Mouse (Mus musculus) limb, embryonic 15.5 days (tissue): ENCODE measurements at regions not wholly inside any gene's neighbourhood (a gene's known extent, or its start where the extent isn't known, plus 50 kb on each side); places are given as distances from the start of the nearest gene placed in this dataset.
A peak's percentile ranks its signal among the peaks of the same experiment; 100 is the strongest.

Source experiments
- ATAC-seq: fragments of 200-750 bp; cut with Nextera tagmentation; 2 replicates; pipeline ENCODE4 v1.8.0; 2017; ENCODE audit warnings: low read depth, moderate TSS enrichment; ENCODE audit not compliant: insufficient number of reproducible peaks, low FRiP score, low TSS enrichment
- H3K27ac ChIP-seq: fragments of 300-500 bp; sonication (generic); 2 replicates; pipeline ENCODE4 v1.5.1; 2015; ENCODE audit warnings: moderate library complexity, mild to moderate bottlenecking, inconsistent platforms
- H3K27me3 ChIP-seq: fragments of 300-500 bp; sonication (generic); 2 replicates; pipeline ENCODE4 v1.6.1; 2015; ENCODE audit warnings: inconsistent platforms
- H3K36me3 ChIP-seq: fragments of 300-500 bp; sonication (generic); 2 replicates; pipeline ENCODE4 v1.6.1; 2015; ENCODE audit warnings: inconsistent platforms
- H3K4me1 ChIP-seq: fragments of 300-500 bp; sonication (generic); 2 replicates; pipeline ENCODE4 v1.6.1; 2015; ENCODE audit warnings: inconsistent platforms
- H3K4me2 ChIP-seq: fragments of 300-500 bp; sonication (generic); 2 replicates; pipeline ENCODE4 v1.6.1; 2015; ENCODE audit warnings: mild to moderate bottlenecking, inconsistent platforms
- H3K4me3 ChIP-seq: fragments of 300-500 bp; sonication (generic); 2 replicates; pipeline ENCODE4 v1.5.1; 2015; ENCODE audit warnings: mild to moderate bottlenecking, inconsistent platforms
- H3K9ac ChIP-seq: fragments of 300-500 bp; sonication (generic); 2 replicates; pipeline ENCODE4 v1.6.1; 2015; ENCODE audit warnings: inconsistent platforms
- H3K9me3 ChIP-seq: fragments of 300-500 bp; sonication (generic); 2 replicates; pipeline ENCODE4 v1.6.1; 2016; ENCODE audit warnings: inconsistent platforms
- WGBS: fragments of 180-500 bp; shearing (Covaris S2); methylation state at CpG from one replicate; pipeline ENCODE4 v1.1.7; 2015; 5-methylcytosine and 5-hydroxymethylcytosine counted together

DNA sequence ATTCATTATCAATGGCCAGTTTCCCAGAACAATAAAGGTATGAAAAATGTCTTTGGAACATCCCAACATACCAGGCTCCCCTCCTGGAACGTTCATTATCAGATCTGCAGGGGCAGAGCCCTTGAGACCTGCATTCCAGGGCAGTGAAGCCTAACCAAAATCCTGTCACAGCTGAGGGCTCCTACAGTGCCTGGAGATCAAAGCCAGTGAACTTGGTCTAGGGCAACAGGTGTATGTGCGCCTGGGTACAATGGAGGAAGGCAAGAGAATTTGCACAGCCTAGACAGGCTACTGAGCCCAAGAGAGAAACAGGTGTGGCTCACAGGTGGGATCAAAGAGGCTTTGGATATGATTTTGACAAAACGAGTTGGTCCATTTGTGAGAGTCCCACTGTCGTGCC is 335.6 kb downstream of the Efnb2 start:
- Histone ChIP-seq H3K4me1 (peaks cover 23% of the 10 kb centered on the region), H3K9ac (no peak overlapping the region), H3K9me3 (no peaks in the 10 kb centered on the region), H3K27ac (no peak overlapping the region), H3K27me3 (no peaks in the 10 kb centered on the region), H3K36me3 (no peaks in the 10 kb centered on the region), H3K4me3 (no peak overlapping the region), H3K4me2 (no peak overlapping the region)
- no peak for ATAC-seq
- 32% methylated on average over 4 of the region's 4 CpGs for WGBS

DNA sequence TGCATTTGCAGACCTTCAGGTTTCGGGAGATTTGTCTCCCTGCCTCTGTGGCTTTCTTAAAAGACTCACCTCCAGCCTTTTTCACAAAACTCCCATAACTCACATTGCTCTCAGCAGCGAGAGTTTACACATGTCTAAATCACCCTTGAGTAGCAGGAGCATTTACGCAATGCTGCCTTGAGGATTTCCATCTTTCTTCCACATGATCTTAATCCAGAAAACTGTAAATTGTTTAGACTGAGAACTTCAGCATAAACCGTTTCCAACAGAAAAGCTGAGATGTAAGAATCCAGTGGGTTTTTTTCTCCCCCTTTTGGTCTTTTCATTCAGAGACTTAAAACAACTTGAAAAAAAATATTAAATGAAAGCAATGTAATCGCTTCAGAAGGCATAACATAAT is 336.5 kb downstream of the Efnb2 start:
- no peaks in the 10 kb centered on the region for H3K36me3 ChIP-seq
- H3K4me3 ChIP-seq = no peak overlapping the region
- no peak for ATAC-seq
- H3K4me2 ChIP-seq = no peak overlapping the region
- H3K27ac ChIP-seq = peak overlapping the region; percentile 54; the same call in 1 of the 2 replicates
- WGBS = 40% methylated on average over 5 of the region's 5 CpGs
- no peaks in the 10 kb centered on the region for H3K9me3 ChIP-seq
- no peaks in the 10 kb centered on the region for H3K27me3 ChIP-seq
- peaks cover 23% of the 10 kb centered on the region for H3K4me1 ChIP-seq
- H3K9ac ChIP-seq = no peak overlapping the region

DNA sequence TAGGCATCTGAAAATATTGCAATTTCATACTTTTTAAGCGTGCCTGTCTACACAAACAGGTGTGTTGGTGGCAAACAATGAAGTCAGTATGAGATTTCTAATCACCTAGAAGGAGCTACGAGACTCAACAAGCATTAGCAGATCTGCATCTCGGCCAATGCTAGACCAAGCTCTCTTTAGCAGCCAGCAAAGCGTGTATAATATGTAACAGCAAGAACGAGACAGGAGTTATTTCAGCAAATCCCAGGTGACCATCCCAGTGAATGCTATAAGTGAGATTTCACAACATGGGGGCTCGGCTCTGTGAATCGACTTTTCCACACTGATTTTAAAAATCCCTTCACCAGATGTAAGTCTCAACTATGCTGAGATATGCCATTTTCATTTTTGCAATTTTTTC is 352.8 kb downstream of the Efnb2 start:
- Histone ChIP-seq H3K4me2 (no peak overlapping the region), H3K27ac (peak overlapping the region; percentile 34; the same call in 1 of the 2 replicates), H3K36me3 (no peaks in the 10 kb centered on the region), H3K9ac (no peak overlapping the region), H3K9me3 (no peaks in the 10 kb centered on the region), H3K4me1 (peaks cover 16% of the 10 kb centered on the region), H3K27me3 (no peaks in the 10 kb centered on the region), H3K4me3 (no peak overlapping the region)
- 20% methylated on average over 7 of the region's 7 CpGs for WGBS
- 0 out of 2 replicates have a peak, but pooled peaks have one; percentile 44 for ATAC-seq

DNA sequence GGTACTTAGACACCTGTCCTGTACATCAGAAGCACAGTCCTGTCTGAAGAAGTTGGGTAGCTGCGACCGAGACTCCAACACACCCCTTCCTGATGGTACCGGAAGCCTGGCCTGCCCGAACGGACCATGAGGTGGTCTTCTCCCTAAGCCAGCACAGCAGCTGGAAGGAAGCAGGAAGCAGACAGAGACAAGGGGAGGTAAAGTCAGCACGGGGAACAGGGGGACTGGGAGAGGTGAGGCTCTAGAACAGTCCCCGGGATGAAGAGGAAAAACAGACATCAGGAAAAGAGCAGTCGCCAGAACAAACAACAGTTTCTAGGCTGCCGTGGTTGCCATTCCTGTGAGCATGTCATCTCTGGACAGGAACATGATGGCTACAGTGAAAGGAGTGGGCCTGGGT is 353.6 kb downstream of the Efnb2 start:
- Histone ChIP-seq H3K4me3 (no peak overlapping the region), H3K27me3 (no peaks in the 10 kb centered on the region), H3K36me3 (no peaks in the 10 kb centered on the region), H3K9ac (no peak overlapping the region), H3K4me1 (peaks cover 16% of the 10 kb centered on the region), H3K4me2 (no peak overlapping the region), H3K27ac (0 out of 2 replicates have a peak overlapping the region, but pooled peaks have one; percentile 34), H3K9me3 (no peaks in the 10 kb centered on the region)
- 70% methylated on average over 9 of the region's 9 CpGs for WGBS
- ATAC-seq = no peak

DNA sequence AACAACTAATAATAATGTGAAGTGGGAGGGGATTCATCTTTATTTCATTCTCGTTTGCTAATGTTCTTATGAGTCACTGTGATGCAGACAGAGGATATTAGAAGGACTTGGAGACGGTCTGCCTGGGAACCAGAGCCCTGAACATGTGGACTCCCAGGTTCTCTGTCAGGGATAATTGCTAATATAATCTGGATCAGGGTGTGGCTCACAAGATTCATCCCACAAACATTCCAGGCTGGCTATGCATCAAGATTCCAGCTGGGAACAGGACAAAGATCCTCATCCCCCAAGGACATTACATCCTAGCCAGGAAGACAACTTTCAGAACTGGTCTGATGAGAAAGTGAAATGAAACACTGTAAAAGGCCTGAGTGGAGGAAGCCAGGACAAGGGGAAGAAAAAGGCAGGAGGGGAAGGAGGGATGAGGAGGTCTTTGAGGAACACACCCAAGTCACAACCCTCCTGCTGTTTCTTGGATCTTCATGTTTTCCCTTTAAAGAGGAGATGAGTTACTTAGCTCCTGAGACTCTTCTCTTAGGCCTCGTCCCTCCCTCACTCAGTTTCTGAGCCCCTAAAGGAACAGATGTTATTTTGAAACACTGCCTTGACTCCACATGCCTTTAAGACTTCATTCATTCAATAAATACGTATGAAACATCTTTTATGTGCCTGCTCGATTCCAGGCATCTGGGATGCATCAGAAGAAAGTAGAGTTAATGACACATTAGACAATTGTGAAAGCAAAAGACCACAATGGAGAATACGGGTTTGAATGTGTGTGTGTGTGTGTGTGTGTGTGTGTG is 360.9 kb downstream of the Efnb2 start:
- ATAC-seq = peak; percentile 69
- Histone ChIP-seq H3K36me3 (no peaks in the 10 kb centered on the region), H3K4me1 (peaks cover 4% of the 10 kb centered on the region; the same call in 1 of the 2 replicates), H3K4me3 (no peak overlapping the region), H3K9me3 (no peaks in the 10 kb centered on the region), H3K27ac (no peak overlapping the region), H3K4me2 (no peak overlapping the region), H3K27me3 (no peaks in the 10 kb centered on the region), H3K9ac (no peak overlapping the region)
- 39% methylated on average over 6 of the region's 6 CpGs for WGBS

DNA sequence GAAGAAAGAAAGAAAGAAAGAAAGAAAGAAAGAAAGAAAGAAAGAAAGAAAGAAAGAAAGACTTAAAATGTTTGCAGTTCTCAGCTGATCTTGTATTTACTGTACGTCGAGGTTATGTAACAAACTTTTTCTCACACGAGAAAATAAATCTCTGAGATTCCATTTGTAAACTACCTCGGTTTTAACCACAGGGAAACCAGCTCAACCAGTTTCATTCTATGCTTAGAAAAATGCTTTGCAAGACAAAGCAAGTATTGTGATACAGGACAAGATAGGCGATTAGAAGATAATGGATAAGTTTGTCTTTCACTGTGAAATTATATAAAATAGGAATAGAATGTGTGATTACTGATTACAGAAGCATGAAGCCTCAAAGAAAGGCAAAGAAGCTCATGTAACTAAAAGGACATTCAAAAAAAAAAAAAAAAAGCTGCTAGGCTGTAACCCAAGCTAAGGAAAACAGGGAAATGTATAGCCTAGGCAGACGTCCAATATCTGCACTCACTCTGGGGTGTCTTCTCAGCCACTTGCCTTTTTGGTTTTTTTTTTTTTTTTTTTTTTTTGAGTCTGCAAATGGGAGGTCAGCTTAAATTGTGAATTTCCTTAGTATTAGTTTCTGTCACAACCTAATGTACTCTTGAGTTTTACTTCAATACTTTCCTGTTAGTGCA is 368.3 kb downstream of the Efnb2 start:
- WGBS = 56% methylated on average over 6 of the region's 6 CpGs
- no peak overlapping the region for H3K27ac ChIP-seq
- H3K9ac ChIP-seq = no peak overlapping the region
- no peak overlapping the region for H3K4me2 ChIP-seq
- H3K9me3 ChIP-seq = no peaks in the 10 kb centered on the region
- H3K36me3 ChIP-seq = no peaks in the 10 kb centered on the region
- no peak for ATAC-seq
- no peaks in the 10 kb centered on the region for H3K27me3 ChIP-seq
- no peaks in the 10 kb centered on the region for H3K4me1 ChIP-seq
- H3K4me3 ChIP-seq = no peak overlapping the region

DNA sequence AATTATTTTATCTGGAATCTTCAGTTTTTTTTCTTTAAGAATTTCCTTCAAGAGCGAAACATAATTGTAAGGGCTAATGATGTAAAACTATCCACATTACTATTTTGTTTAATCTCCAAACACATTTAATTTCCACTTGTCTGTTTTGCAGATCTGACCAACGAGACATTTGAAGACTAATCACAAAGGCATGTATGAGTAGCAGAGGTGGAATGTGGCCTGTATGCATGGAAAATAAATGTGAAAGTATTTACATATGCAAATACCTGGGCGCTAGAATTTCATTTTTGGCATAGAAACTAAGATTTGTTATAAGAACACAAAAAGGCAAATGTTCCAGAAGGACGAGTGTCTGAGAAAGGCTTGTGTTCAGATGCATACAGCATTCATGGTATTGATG is 375.2 kb downstream of the Efnb2 start:
- H3K27ac ChIP-seq = no peak overlapping the region
- no peak for ATAC-seq
- H3K4me2 ChIP-seq = no peak overlapping the region
- no peaks in the 10 kb centered on the region for H3K9me3 ChIP-seq
- no peak overlapping the region for H3K4me3 ChIP-seq
- no peaks in the 10 kb centered on the region for H3K27me3 ChIP-seq
- H3K9ac ChIP-seq = no peak overlapping the region
- no peaks in the 10 kb centered on the region for H3K4me1 ChIP-seq
- H3K36me3 ChIP-seq = no peaks in the 10 kb centered on the region
- WGBS = 67% methylated on average over 4 of the region's 4 CpGs

DNA sequence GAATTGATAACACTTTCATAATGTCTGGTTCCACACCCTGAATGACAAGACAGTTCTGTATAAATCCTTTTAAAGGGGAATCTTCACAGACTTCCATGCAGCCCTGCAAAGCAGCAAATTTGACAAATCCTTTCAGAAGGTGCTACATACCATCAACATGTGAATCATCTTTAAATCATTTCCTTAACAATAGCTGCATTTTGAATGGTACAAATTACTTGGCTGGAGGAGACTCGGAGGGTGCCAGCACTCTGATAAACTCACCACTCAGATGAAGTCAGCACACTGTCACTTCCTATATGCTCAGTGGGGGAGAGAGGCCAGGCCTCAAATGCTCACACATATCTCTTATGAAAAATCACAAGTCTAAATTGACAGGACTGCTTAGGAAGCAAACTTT is 386.1 kb downstream of the Efnb2 start:
- H3K9ac ChIP-seq = no peak overlapping the region
- H3K27me3 ChIP-seq = no peaks in the 10 kb centered on the region
- H3K4me1 ChIP-seq = no peaks in the 10 kb centered on the region
- 63% methylated on average over 1 of the region's 1 CpGs for WGBS
- no peak for ATAC-seq
- H3K27ac ChIP-seq = no peak overlapping the region
- H3K9me3 ChIP-seq = no peaks in the 10 kb centered on the region; the same call in 1 of the 2 replicates
- no peaks in the 10 kb centered on the region for H3K36me3 ChIP-seq
- no peak overlapping the region for H3K4me2 ChIP-seq
- H3K4me3 ChIP-seq = no peak overlapping the region

DNA sequence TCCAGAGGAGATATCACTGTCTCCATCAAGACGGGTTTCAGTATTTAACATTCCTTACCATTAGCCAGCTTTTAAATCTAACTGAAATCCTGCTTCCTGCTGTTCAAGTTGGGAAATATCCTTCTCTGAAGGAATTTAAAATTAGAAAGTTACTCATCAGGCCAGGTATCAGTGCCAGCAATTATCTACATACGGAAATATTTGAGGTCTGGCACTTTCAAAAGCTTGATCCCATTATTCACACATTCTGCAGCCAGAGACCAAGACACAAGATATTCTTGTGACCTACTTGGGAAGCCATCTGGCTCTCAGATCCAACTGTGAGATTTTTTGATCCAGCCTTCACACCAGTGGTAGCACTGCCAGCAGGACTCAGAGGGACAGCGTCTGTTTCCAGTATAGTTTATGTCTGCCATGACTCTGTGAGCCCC is 386.8 kb downstream of the Efnb2 start:
- Histone ChIP-seq H3K4me3 (no peak overlapping the region), H3K9me3 (no peaks in the 10 kb centered on the region; the same call in 1 of the 2 replicates), H3K27me3 (no peaks in the 10 kb centered on the region), H3K4me2 (no peak overlapping the region), H3K4me1 (no peaks in the 10 kb centered on the region), H3K9ac (no peak overlapping the region), H3K36me3 (no peaks in the 10 kb centered on the region), H3K27ac (no peak overlapping the region)
- no peak for ATAC-seq
- WGBS = 37% methylated on average over 3 of the region's 3 CpGs

DNA sequence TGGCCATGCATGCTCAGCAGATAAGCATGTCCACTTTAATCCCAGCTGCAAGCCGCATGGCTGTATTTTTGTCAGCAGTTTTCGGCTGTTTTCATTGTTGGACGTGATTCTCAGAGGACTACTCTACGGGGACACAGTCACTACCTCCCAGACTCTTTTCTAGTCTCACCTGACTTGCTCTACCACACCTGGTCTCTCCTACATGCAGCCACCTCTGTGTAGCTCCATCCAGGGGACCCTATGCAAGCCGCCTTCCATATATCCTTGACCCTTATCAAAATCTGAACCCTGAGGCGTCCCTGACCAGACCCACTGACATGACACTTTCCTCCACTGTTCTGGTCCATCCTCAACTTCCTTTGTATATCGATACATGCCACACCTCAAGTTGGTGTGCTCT is 402.2 kb downstream of the Efnb2 start:
- Histone ChIP-seq H3K27ac (no peak overlapping the region), H3K4me3 (no peak overlapping the region), H3K4me1 (peaks cover 4% of the 10 kb centered on the region), H3K4me2 (no peak overlapping the region), H3K9ac (no peak overlapping the region), H3K9me3 (no peaks in the 10 kb centered on the region), H3K36me3 (no peaks in the 10 kb centered on the region), H3K27me3 (no peaks in the 10 kb centered on the region)
- WGBS = 77% methylated on average over 7 of the region's 7 CpGs
- ATAC-seq = no peak

DNA sequence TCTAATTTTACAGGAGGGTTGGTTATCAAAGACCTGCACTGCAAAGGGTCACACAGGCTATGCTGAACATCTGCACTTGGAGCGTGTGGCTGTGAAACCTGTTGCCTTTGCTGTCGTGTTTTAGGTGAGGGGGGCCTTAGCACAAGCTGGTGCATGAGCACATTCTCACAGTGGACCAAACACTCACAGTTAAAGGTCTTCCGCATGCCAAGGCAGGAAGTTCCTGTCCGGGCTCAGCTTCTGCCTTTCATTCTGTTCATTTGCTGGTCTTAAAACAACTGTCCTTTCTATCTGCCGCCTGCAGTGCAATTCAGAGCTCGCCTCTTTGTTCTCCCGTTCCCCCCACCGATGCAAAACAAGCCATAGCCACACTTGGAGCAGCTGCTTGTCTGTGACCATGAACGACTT is 402.8 kb downstream of the Efnb2 start:
- peaks cover 4% of the 10 kb centered on the region for H3K4me1 ChIP-seq
- H3K9ac ChIP-seq = no peak overlapping the region
- 16% methylated on average over 9 of the region's 9 CpGs for WGBS
- H3K36me3 ChIP-seq = no peaks in the 10 kb centered on the region
- peak overlapping the region; percentile 51; the same call in 1 of the 2 replicates for H3K27ac ChIP-seq
- no peak for ATAC-seq
- no peak overlapping the region for H3K4me2 ChIP-seq
- no peak overlapping the region for H3K4me3 ChIP-seq
- no peaks in the 10 kb centered on the region for H3K9me3 ChIP-seq
- H3K27me3 ChIP-seq = no peaks in the 10 kb centered on the region

DNA sequence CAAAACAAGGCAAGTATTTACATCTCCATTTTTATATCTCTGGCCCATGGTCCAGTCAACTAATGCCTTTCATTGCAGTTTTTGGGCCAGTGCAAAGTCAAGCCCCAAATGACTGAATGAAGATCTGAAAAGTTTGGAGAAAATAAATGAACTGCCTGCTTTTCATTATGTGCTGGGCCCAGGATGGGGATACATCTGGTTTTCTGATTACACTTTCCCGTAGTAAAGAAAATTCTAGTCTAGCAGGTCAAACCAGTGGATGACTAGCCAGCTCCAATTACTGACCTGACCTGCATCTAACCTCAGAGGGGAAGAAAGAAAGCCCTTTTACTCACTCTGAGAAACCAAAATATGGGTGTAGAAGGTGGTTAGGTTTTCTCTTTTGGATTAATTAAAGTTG is 404.7 kb downstream of the Efnb2 start:
- ATAC-seq = no peak
- Histone ChIP-seq H3K9ac (no peak overlapping the region), H3K27me3 (no peaks in the 10 kb centered on the region), H3K36me3 (no peaks in the 10 kb centered on the region), H3K9me3 (no peaks in the 10 kb centered on the region), H3K27ac (no peak overlapping the region), H3K4me2 (no peak overlapping the region), H3K4me3 (no peak overlapping the region), H3K4me1 (peaks cover 4% of the 10 kb centered on the region)
- WGBS = 15% methylated on average over 1 of the region's 1 CpGs
